Mouse (Mus musculus): ENCODE measurements around the gene Vmn2r82.
"Not testable (repeated sequence)": the region's sequence is repeated elsewhere in the genome, so short reads cannot be mapped to it uniquely, and the experiment has no call there.

Gene Vmn2r82

GRCm38 (mm10) chr10:79356220-79356619, at the start of gene Vmn2r82:
Gene Vmn2r82 (plus strand): TSS chr10:79356520.
- DNase-seq (ENCODE audit: low spot score in 2 of 2) = not testable (repeated sequence)

GRCm38 (mm10) chr10:79322033-79322736, 34.1 kb upstream of the Vmn2r82 start:
- DNase-seq (ENCODE audit: low spot score in 2 of 2) = not testable (repeated sequence)

- no peak for DNase-seq (ENCODE audit: low spot score in 2 of 2)
Measured at GRCm38 (mm10) chr10:79322737-79323086, 33.6 kb upstream of the Vmn2r82 start.

- not testable (repeated sequence) for DNase-seq (ENCODE audit: low spot score in 2 of 2)
Measured at GRCm38 (mm10) chr10:79399946-79400700, 43.8 kb downstream of the Vmn2r82 start.

GRCm38 (mm10) chr10:79417142-79417771, 60.9 kb downstream of the Vmn2r82 start:
- no peak for DNase-seq (ENCODE audit: low spot score in 2 of 2)

GRCm38 (mm10) chr10:79417772-79418170, 61.5 kb downstream of the Vmn2r82 start:
- DNase-seq (ENCODE audit: low spot score in 2 of 2) = not testable (repeated sequence)

- not testable (repeated sequence) for DNase-seq (ENCODE audit: low spot score in 2 of 2)
Measured at GRCm38 (mm10) chr10:79435141-79435820, 79.0 kb downstream of the Vmn2r82 start.
